Mouse (Mus musculus): ENCODE results near the gene Ssr2.

The Ssr2 gene

DNA sequence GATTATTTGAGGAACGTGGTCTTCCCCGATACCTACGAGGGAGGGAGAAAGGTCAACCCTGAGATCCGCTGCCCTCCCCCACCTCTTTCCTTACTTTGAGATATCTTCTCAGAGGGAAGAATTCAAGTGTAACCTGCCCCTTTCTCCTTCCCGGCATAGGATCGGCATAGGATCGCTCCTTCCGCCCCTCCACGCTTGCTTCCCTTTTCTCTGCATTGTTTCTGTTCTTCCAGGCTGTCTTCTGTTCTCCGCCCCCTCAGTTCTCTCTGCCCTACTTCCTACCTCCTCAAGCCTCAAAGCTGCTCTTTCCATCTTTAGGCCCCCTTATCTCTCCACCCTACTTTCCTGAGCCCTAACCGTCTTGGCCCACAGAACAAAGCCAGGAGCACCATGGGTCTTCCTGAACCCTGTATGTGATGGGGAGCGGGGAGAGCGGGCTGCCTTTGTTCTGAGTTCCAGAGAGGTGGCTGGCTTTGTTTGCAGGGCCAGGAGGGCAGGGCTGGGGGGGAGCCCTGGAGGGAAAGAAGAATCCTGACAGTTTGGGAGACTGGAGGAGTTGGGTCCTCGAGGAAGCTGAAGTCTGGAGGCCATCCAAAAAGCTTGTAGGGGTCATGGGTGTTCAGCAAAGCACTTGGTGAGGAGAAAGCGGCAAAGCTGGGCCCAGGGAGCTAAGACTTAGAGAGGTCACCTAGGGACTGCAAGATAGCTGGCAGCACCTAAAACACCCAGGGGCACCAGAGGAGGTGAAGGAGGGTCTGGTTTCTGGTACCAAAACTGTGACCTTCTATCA, 47.9 kb downstream of the Ssr2 start:
- in situ Hi-C loops (cut with MboI, MseI), result no loop called here

DNA sequence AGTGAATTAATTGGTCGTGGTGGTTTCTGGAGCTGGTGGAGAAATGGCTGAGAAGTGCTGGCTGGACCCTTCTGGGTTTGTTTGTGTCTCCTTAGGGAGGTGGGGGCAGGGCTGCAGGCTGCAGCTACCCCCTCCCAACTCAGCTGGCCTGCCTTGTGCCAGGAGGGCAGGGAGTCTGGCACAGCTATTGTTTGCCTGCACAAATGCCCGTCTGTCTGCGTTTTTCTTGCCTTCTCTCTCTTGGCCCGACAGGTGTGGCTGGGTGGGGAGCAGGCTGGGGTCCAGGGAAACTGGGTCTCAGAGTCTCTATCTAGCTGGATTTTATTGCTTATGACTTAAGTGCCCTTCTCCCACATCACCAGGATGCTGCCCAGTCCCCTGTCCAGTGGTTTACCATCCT, 48.6 kb downstream of the Ssr2 start:
- in situ Hi-C loops (cut with MboI, MseI), result no loop called here

DNA sequence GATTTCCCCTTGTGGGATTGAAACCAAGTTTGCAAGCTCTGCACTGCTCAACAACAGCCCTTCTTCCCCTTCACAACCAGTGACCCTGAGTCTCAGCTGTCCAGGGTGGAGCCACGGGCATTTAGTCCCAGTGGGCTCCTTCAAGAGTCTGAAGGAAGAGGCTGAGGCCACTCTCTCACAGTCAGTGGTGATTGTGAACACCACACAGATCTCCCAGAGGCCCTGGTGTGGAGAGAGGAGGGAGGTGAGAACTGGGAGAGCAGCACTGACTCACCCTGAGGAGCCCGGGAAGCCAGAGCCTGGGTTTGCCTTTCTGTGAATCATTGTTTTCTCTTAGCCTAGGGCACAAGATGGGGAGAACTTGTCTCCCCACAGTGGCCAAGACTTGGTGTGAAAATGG, 49.3 kb downstream of the Ssr2 start:
- in situ Hi-C loops (cut with MboI, MseI), result no loop called here

GRCm38 (mm10) chr3:88625531-88625930, 49.9 kb downstream of the Ssr2 start:
- in situ Hi-C loops (cut with MboI, MseI), result no loop called here

DNA sequence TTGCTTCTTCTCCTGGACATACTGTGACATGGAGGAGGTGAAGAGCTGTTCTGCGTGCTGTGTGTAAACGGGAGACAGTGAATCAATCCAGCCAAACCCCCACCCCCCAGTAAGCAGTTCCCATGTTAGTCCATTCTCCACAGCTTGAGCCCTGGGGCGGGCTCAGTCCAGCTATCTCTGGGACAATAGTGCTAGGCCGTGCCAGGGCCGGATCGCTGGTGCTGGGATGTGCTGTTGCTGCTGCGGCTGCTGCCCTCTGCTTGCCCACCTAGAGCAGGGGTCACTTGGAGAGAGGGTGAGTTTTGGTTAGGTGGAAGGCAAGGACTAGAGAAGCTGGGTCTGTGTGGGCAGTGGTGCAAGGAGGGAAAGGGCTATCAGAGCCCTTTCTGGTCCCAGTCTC, 50.6 kb downstream of the Ssr2 start:
- in situ Hi-C loops (cut with MboI, MseI), result no loop called here

GRCm38 (mm10) chr3:88627114-88627513, 51.4 kb downstream of the Ssr2 start:
- in situ Hi-C loops (cut with MboI, MseI), result no loop called here

- in situ Hi-C loops (cut with MboI, MseI), result no loop called here
Measured at GRCm38 (mm10) chr3:88627535-88627934, 51.9 kb downstream of the Ssr2 start.

DNA sequence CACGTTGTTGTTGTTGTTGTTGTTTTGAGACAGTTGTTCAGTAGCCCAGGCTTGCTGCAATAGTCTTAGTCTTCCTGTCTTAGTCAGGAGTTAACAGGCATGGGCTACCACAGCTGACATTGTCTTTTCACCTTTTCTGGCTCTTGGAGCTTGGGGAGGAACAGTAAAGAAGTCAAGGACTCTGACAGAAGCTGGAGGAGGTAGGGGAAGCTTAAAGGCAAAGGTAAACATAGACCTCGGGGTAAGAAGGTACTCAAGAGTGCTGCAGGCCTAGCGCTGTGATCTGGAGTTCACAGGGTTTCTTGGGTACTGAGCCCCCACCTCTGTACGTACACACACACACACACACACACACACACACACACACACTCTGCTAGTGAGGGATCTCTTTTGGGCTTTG, 53.1 kb downstream of the Ssr2 start:
- in situ Hi-C loops (cut with MboI, MseI), result no loop called here

- in situ Hi-C loops (cut with MboI, MseI), result no loop called here
Measured at GRCm38 (mm10) chr3:88629244-88629643, 53.6 kb downstream of the Ssr2 start.

GRCm38 (mm10) chr3:88630018-88630417, 54.3 kb downstream of the Ssr2 start:
- in situ Hi-C loops (cut with MboI, MseI), result loop anchor here (5.0 kb wide), 1 partner anchor 33 kb away; no protein-coding TSS in a partner anchor

DNA sequence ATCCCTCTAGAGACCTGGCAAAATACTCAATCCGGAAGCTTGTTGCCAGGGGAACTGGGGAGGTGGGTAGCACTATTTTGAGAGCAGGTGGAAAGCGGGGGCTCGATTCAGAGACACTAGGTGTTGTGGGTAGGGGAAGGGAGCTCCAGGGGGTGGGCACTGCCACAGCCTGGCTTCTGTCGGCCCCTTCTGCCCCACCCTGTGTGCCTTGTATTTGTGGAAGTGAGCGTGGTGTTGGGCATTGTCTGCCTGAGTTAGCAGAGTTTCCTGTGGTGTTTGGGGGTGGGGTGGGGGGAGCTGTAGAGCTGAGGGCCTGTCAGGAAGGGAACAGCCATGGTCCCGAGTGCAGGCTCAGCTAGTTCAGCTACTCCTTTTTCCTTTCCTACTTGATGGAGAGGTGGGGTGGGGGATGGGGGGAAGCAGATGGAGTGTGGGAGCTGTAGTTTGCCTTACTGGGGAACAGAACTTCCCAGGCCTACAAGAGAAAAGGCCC, 55.2 kb downstream of the Ssr2 start:
- in situ Hi-C loops (cut with MboI, MseI), result loop anchor here (5.0 kb wide), 1 partner anchor 34 kb away; no protein-coding TSS in a partner anchor

DNA sequence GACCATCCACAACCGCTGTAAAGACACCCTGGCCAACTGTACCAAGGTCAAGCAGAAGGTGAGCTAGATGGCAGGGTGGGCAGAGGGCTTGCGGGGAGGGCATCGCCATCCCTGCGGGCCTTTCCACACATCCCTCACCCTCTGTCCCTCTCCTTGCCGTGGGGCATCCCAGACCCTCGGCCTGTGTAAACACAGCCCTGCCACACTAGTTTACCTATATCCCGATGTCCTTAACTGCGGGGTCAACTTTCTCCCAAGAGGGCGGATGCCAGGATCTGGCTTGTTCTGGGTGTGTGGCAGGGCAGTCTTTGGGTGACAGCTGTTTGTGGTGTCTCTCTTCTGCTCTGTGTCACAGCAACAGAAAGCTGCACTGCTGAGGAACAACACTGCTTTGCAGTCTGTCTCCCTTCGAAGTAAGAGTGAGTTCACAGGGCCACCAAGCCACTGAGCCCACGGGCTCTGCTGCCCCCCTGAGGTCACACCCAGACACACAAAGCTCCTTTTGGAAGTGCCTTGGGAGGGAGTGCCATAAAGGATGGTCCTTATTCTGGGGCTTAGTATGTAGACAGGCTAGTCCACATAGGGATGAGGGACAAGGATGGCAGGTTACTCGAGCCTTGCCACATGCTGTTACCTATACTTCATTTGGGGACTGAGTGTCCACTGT, 56.4 kb downstream of the Ssr2 start:
- in situ Hi-C loops (cut with MboI, MseI), result loop anchor here (5.0 kb wide), 1 partner anchor 35 kb away; no protein-coding TSS in a partner anchor

DNA sequence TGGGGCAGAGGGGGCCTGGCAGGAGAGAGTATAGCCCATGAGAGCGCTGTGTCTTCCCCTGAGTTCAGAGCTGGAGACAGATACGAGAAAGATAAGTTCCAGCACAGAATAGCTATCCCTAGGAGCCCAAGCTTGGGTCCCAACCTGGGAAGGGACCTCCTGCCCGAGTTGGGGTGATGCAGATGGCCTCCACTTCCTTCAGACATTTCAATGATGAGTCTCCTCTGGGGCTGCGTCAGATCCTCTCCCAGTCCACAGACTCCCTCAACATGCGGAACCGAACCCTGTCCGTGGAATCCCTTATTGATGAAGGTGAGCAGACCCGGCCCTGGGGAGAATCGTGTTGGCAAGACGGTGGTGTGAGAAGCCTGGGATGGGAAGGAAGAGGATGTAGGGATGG, 57.4 kb downstream of the Ssr2 start:
- in situ Hi-C loops (cut with MboI, MseI), result loop anchor here (5.0 kb wide), 1 partner anchor 36 kb away; no protein-coding TSS in a partner anchor

DNA sequence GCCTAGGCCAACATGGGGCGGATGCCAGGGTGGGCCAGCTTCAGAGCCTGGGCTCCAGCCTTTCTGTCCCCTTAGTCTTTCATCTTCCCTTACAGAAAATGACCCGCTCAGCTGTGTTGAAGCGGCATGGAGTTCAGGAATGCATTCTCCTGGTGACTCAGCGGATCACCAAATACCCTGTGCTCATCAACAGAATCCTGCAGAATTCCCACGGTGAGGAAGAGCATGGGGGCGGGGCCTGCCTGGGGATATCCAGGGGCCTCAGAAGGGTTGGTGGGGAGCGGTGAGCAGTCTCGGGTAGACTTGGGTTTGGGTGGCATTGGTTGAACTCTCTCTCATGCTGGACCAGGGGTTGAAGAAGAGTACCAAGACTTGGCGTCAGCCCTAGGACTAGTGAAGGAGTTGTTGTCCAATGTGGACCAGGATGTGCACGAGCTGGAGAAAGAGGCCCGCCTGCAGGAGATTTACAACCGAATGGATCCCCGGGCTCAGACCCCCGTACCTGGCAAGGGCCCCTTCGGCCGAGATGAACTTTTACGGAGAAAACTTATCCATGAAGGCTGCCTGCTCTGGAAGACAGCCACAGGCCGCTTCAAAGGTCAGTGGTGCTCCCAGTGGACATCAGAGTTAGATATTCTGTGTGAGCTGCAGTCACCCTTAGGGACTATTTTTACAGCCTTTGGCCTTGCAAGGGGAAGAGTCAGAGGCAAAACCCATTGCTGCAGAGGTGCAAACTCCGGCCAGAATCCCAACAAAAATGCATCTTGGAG, 60.0 kb downstream of the Ssr2 start:
- in situ Hi-C loops (cut with MboI, MseI), result no loop called here

DNA sequence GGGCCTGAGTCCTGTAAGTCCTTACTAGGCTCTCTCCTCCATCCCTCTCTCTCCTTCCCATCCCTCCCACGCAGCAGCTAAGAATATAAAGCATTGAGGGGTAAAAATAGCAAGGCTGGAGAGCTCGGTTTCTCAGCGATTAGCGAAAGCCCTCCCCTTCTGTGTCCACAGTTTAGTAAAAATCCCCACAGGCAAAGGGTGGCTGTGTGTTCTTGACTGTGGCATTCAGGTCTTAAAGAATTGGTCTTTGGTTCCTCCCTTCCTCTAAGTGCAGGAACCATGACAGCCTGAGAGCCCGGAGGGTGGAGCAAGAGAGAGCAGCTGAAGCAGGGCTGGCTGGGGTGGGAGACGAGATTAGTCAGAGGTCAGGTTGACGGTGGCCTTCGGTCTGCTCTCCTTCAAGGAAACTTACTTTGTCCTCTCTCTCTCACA, 60.9 kb downstream of the Ssr2 start:
- in situ Hi-C loops (cut with MboI, MseI), result no loop called here

- in situ Hi-C loops (cut with MboI, MseI), result no loop called here
Measured at GRCm38 (mm10) chr3:88637134-88637533, 61.5 kb downstream of the Ssr2 start.
